Mouse (Mus musculus): ENCODE data around the gene Prr29. TPM values are rescaled to one million over a fixed set of nuclear protein-coding genes. Genes with fewer than 3 reads are reported as not detected.

Prr29 gene
- polyA plus RNA-seq (2015; fragmentation: Nextera tagmentation; extraction: Ambion mirVana) = 0.62 and 0.96 TPM in 2 replicates

DNA sequence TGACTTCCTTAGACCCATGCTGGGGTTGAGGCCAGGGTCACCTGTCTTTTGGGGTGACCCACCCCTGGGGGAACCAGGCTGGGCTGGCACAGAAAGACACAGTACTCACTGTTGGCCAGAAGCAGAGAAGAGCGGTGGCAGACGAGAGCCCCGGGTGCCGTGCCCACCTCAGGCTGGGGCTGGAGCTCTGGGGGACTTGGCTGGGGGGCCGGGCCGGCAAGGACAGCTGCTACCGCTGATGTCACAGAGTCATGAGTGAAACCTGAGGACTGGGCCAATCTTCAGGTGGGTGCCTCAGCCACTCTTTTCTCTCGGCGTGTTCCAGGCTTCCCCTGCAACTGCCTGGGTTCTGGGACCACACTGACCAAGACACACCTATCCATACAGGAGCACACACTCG, at the start of gene Prr29:
TSS of gene Prr29 (plus strand) at position 107 of the 400 bp plus-strand sequence.
- no peaks in the 10 kb centered on the region for H3K9me3 ChIP-seq (replicated peaks; ENCODE audit: control insufficient read depth, low read length)
- 43% methylated on average over 10 of the region's 10 CpGs for WGBS
- H3K9ac ChIP-seq (ENCODE audit: low read length) = peak within 1 kb of the TSS; percentile 22; the same call in 1 of the 2 replicates
- H3K4me1 ChIP-seq (ENCODE audit: control insufficient read depth, insufficient read depth, low read length) = peaks cover 10% of the 10 kb centered on the region
- H3K27me3 ChIP-seq (ENCODE audit: control insufficient read depth, insufficient read depth, low read length) = no peaks in the 10 kb centered on the region
- H3K4me2 ChIP-seq (ENCODE audit: low read depth, low read length) = no peak within 1 kb of the TSS; the same call in 1 of the 2 replicates
- H3K27ac ChIP-seq (ENCODE audit: low read length) = no peak within 1 kb of the TSS
- H3K36me3 ChIP-seq (ENCODE audit: control insufficient read depth, insufficient read depth, low read length) = no peaks in the 10 kb centered on the region
- no peak within 1 kb of the TSS for H3K4me3 ChIP-seq (replicated peaks; ENCODE audit: low read length)
- ATAC-seq (ENCODE audit: insufficient read depth, low FRiP score) = no peak

- Histone ChIP-seq H3K36me3 (ENCODE audit: control insufficient read depth, insufficient read depth, low read length) (no peaks in the 10 kb centered on the region), H3K9me3 (replicated peaks; ENCODE audit: control insufficient read depth, low read length) (no peaks in the 10 kb centered on the region), H3K4me3 (replicated peaks; ENCODE audit: low read length) (no peak overlapping the region), H3K27me3 (ENCODE audit: control insufficient read depth, insufficient read depth, low read length) (no peaks in the 10 kb centered on the region), H3K9ac (ENCODE audit: low read length) (no peak overlapping the region), H3K27ac (ENCODE audit: low read length) (no peak overlapping the region), H3K4me2 (ENCODE audit: low read depth, low read length) (no peak overlapping the region), H3K4me1 (ENCODE audit: control insufficient read depth, insufficient read depth, low read length) (peaks cover 5% of the 10 kb centered on the region; the same call in 1 of the 2 replicates)
- no peak for ATAC-seq (ENCODE audit: insufficient read depth, low FRiP score)
- 81% methylated on average over 1 of the region's 1 CpGs for WGBS
Measured at GRCm38 (mm10) chr11:106316416-106316815, 48.9 kb upstream of the Prr29 start.

DNA sequence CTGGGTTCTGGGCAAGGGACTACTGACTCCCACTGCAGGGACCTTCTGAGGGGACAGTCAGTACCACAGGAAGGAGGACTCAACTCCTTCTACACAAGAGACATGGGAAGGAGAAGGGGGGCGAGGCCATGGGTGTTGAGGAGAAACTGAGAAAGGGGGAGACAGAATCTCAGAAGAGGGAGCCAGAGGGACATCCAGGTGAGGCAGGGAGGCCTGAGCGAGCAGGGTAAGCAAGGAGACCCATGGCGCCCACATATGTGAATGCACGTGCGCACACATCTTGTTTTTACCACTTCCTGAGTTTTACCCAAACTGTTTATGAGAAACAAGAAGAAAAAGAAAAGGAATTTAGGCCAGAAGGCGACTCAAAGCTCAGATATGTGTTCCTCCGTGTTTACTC, 47.5 kb upstream of the Prr29 start:
- H3K4me1 ChIP-seq (ENCODE audit: control insufficient read depth, insufficient read depth, low read length) = peaks cover 5% of the 10 kb centered on the region; the same call in 1 of the 2 replicates
- H3K9me3 ChIP-seq (replicated peaks; ENCODE audit: control insufficient read depth, low read length) = no peaks in the 10 kb centered on the region
- H3K4me3 ChIP-seq (replicated peaks; ENCODE audit: low read length) = no peak overlapping the region
- no peak overlapping the region for H3K27ac ChIP-seq (ENCODE audit: low read length)
- no peak for ATAC-seq (ENCODE audit: insufficient read depth, low FRiP score)
- H3K27me3 ChIP-seq (ENCODE audit: control insufficient read depth, insufficient read depth, low read length) = no peaks in the 10 kb centered on the region
- no peak overlapping the region for H3K9ac ChIP-seq (ENCODE audit: low read length)
- WGBS = 74% methylated on average over 7 of the region's 7 CpGs
- H3K4me2 ChIP-seq (ENCODE audit: low read depth, low read length) = no peak overlapping the region
- H3K36me3 ChIP-seq (ENCODE audit: control insufficient read depth, insufficient read depth, low read length) = no peaks in the 10 kb centered on the region

- Histone ChIP-seq H3K9ac (ENCODE audit: low read length) (no peak overlapping the region), H3K4me1 (ENCODE audit: control insufficient read depth, insufficient read depth, low read length) (no peaks in the 10 kb centered on the region), H3K36me3 (ENCODE audit: control insufficient read depth, insufficient read depth, low read length) (no peaks in the 10 kb centered on the region), H3K4me2 (ENCODE audit: low read depth, low read length) (no peak overlapping the region), H3K4me3 (replicated peaks; ENCODE audit: low read length) (no peak overlapping the region), H3K27ac (ENCODE audit: low read length) (no peak overlapping the region), H3K9me3 (replicated peaks; ENCODE audit: control insufficient read depth, low read length) (no peaks in the 10 kb centered on the region), H3K27me3 (ENCODE audit: control insufficient read depth, insufficient read depth, low read length) (no peaks in the 10 kb centered on the region)
- no peak; the same call in 1 of the 2 replicates for ATAC-seq (ENCODE audit: insufficient read depth, low FRiP score)
- 59% methylated on average over 21 of the region's 21 CpGs for WGBS
Measured at GRCm38 (mm10) chr11:106318406-106319366, 46.6 kb upstream of the Prr29 start.

DNA sequence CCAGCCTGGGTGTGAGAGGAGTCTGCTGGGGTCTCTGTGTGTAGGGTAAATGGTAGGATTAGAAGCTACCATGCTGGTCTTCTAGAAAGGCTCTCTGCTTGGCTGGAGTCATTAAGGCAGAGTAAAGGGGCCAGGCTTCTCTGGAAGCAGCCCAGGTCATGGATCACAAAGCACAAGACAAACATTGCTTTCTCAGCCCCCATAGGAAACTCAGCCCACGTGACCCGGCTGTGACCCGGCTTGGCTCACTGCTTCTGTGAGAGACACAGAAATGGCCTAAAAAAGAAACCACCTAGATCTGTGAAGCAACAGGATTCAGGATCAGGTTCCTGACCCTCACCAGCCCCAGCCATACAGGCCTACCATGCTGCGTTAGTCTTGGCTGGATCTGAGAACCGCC, 40.4 kb upstream of the Prr29 start:
- no peak overlapping the region for H3K4me3 ChIP-seq (replicated peaks; ENCODE audit: low read length)
- H3K27me3 ChIP-seq (ENCODE audit: control insufficient read depth, insufficient read depth, low read length) = no peaks in the 10 kb centered on the region
- 71% methylated on average over 5 of the region's 5 CpGs for WGBS
- no peak overlapping the region for H3K9ac ChIP-seq (ENCODE audit: low read length)
- no peaks in the 10 kb centered on the region for H3K36me3 ChIP-seq (ENCODE audit: control insufficient read depth, insufficient read depth, low read length)
- H3K27ac ChIP-seq (ENCODE audit: low read length) = no peak overlapping the region
- H3K9me3 ChIP-seq (replicated peaks; ENCODE audit: control insufficient read depth, low read length) = no peaks in the 10 kb centered on the region
- no peaks in the 10 kb centered on the region for H3K4me1 ChIP-seq (ENCODE audit: control insufficient read depth, insufficient read depth, low read length)
- no peak for ATAC-seq (ENCODE audit: insufficient read depth, low FRiP score)
- no peak overlapping the region for H3K4me2 ChIP-seq (ENCODE audit: low read depth, low read length)

DNA sequence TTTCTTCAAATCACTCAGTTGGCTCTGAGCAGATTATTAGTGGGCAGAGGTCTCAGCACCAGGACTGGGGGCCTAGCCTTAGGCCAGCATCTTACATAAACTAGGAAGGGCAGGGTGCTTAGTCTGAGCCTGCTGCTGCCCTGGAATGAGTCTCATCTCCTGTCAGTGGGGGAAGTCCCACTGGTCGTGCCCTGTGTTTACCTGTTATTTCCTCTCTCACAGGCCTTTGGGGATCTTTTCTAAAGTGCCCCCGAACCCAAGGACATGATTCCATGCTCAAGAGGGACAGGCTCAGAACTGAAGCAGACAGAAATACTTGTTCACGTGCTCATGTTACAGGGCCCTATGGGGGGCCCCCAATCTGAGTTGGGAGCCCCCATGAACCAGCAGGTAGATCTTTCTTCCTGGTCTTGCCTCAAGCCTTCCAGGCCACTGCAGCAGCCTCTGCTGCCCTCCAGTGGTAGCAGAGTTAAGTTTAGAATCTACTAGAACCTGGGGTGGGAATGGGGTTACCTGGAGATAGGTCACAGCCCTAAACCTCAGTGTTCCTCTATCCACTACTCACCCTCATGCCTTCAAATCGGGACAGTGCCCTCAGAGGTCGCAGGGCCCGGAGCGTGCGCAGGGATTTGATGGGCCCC, 39.6 kb upstream of the Prr29 start:
- Histone ChIP-seq H3K4me3 (replicated peaks; ENCODE audit: low read length) (no peak overlapping the region), H3K27me3 (ENCODE audit: control insufficient read depth, insufficient read depth, low read length) (no peaks in the 10 kb centered on the region), H3K27ac (ENCODE audit: low read length) (no peak overlapping the region), H3K4me2 (ENCODE audit: low read depth, low read length) (no peak overlapping the region), H3K9me3 (replicated peaks; ENCODE audit: control insufficient read depth, low read length) (no peaks in the 10 kb centered on the region), H3K4me1 (ENCODE audit: control insufficient read depth, insufficient read depth, low read length) (no peaks in the 10 kb centered on the region), H3K9ac (ENCODE audit: low read length) (no peak overlapping the region), H3K36me3 (ENCODE audit: control insufficient read depth, insufficient read depth, low read length) (no peaks in the 10 kb centered on the region)
- WGBS = 66% methylated on average over 8 of the region's 8 CpGs
- ATAC-seq (ENCODE audit: insufficient read depth, low FRiP score) = no peak

DNA sequence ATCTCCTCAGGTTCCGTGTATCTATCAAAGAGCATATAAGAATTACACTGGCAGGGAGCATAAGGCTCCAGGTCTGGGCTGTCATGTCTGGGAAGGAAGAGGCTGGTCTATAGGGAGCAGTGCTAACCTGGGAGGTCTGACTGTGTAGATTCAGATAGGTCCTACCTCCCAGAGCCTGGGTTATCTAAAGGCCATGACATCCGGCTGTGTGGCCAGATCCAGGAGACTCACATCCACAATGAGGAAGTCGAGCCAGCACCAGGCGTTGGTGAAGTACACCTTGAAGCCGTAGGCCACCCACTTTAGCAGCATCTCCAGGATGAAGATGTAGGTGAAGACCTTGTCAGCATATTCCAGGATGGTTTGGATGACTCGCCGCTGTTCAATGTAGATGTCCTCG, 38.8 kb upstream of the Prr29 start:
- H3K9me3 ChIP-seq (replicated peaks; ENCODE audit: control insufficient read depth, low read length) = no peaks in the 10 kb centered on the region
- no peak overlapping the region for H3K27ac ChIP-seq (ENCODE audit: low read length)
- 83% methylated on average over 8 of the region's 8 CpGs for WGBS
- H3K4me2 ChIP-seq (ENCODE audit: low read depth, low read length) = no peak overlapping the region
- H3K4me1 ChIP-seq (ENCODE audit: control insufficient read depth, insufficient read depth, low read length) = no peaks in the 10 kb centered on the region
- no peaks in the 10 kb centered on the region for H3K27me3 ChIP-seq (ENCODE audit: control insufficient read depth, insufficient read depth, low read length)
- H3K9ac ChIP-seq (ENCODE audit: low read length) = no peak overlapping the region
- H3K4me3 ChIP-seq (replicated peaks; ENCODE audit: low read length) = no peak overlapping the region
- no peaks in the 10 kb centered on the region for H3K36me3 ChIP-seq (ENCODE audit: control insufficient read depth, insufficient read depth, low read length)
- ATAC-seq (ENCODE audit: insufficient read depth, low FRiP score) = no peak

DNA sequence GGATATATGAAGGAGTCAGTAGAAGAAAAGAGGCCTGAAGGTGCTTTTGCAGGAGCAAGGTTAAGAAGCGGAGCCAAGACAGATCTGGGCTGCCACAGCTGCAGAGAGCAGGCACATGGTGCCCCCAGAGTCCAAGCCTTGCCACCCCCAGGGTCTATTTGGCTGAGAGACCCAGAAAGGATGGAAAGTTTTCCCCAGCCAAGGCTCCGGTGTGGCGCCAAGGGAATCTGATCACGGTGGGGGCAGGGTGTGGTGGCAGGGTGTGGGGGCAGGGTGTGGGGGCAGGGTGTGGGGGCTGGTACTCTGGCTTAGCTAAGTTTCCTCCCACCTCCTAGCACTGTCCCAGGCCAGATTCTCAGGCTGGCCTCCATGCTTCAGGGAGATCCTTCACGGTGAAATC, 36.8 kb upstream of the Prr29 start:
- Histone ChIP-seq H3K27ac (ENCODE audit: low read length) (no peak overlapping the region), H3K9ac (ENCODE audit: low read length) (no peak overlapping the region), H3K4me2 (ENCODE audit: low read depth, low read length) (no peak overlapping the region), H3K36me3 (ENCODE audit: control insufficient read depth, insufficient read depth, low read length) (no peaks in the 10 kb centered on the region), H3K27me3 (ENCODE audit: control insufficient read depth, insufficient read depth, low read length) (no peaks in the 10 kb centered on the region), H3K4me1 (ENCODE audit: control insufficient read depth, insufficient read depth, low read length) (no peaks in the 10 kb centered on the region), H3K9me3 (replicated peaks; ENCODE audit: control insufficient read depth, low read length) (no peaks in the 10 kb centered on the region), H3K4me3 (replicated peaks; ENCODE audit: low read length) (no peak overlapping the region)
- 42% methylated on average over 5 of the region's 5 CpGs for WGBS
- ATAC-seq (ENCODE audit: insufficient read depth, low FRiP score) = no peak

GRCm38 (mm10) chr11:106329128-106329527, 36.1 kb upstream of the Prr29 start:
- Histone ChIP-seq H3K36me3 (ENCODE audit: control insufficient read depth, insufficient read depth, low read length) (no peaks in the 10 kb centered on the region), H3K9ac (ENCODE audit: low read length) (no peak overlapping the region), H3K27ac (ENCODE audit: low read length) (no peak overlapping the region), H3K9me3 (replicated peaks; ENCODE audit: control insufficient read depth, low read length) (no peaks in the 10 kb centered on the region), H3K4me1 (ENCODE audit: control insufficient read depth, insufficient read depth, low read length) (no peaks in the 10 kb centered on the region), H3K27me3 (ENCODE audit: control insufficient read depth, insufficient read depth, low read length) (no peaks in the 10 kb centered on the region), H3K4me2 (ENCODE audit: low read depth, low read length) (no peak overlapping the region), H3K4me3 (replicated peaks; ENCODE audit: low read length) (no peak overlapping the region)
- 40% methylated on average over 6 of the region's 6 CpGs for WGBS
- ATAC-seq (ENCODE audit: insufficient read depth, low FRiP score) = no peak

All from stomach, embryonic 16.5 days (tissue).